Comparison of ENCODE assay signal across 8 mouse cellular contexts in the genomic region with DNA sequence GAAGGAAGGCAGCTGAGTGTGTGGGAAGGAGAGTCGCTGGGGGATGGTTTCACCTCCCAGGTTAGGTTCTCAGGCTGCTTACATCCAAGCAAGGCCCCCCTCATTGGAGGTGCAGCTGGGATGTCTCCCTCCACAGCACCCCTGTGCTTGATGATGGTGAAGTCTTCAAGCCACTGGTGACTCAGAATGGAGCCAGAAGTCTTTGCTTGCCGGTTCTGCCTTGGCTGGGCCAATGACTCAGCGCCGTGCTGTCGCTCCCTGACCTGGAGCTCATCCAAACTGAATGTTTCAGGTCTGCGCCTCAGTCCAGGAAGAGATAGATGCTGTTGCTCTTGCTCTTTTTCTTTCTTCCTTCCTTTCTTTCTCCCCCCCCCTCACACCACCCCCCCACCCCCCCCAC. TPM values are rescaled to one million over a fixed set of nuclear protein-coding genes. Genes with fewer than 3 reads are reported as not detected.
A peak's percentile ranks its signal among the peaks of the same experiment; 100 is the strongest.
DNase-seq lines count a peak whose midpoint lies in the region; ATAC-seq and TF ChIP-seq lines count a peak whose summit lies in the region.

No protein-coding gene starts in this region.

- 0 out of 2 replicates have a peak overlapping the region, but pooled peaks have one; percentile 2 for H3K27ac ChIP-seq in bone marrow macrophage, adult 2 months (ENCODE audit: insufficient read depth, low read depth, low read length)
- H3K27ac ChIP-seq in olfactory bulb, adult 2 months (ENCODE audit: insufficient read depth, low read depth, low read length) = 0 out of 2 replicates have a peak overlapping the region, but pooled peaks have one; percentile 17
- no peak overlapping the region for H3K27ac ChIP-seq in forebrain, embryonic 12.5 days

- H3K36me3 ChIP-seq in forebrain, embryonic 12.5 days (replicated peaks) = no peaks in the 10 kb centered on the region

- H3K4me3 ChIP-seq in bone marrow macrophage, adult 2 months (ENCODE audit: insufficient read depth, low read length) = no peak overlapping the region
- no peak overlapping the region for H3K4me3 ChIP-seq in olfactory bulb, adult 2 months (ENCODE audit: insufficient read depth, low read depth, low read length)
- no peak overlapping the region for H3K4me3 ChIP-seq in forebrain, embryonic 12.5 days (replicated peaks)

- no peak for TF ChIP-seq POLR2A in bone marrow macrophage, adult 2 months (IDR thresholded peaks at IDR 0.05; ENCODE audit: borderline replicate concordance, low read depth, low read length)
- no peak for TF ChIP-seq POLR2A in olfactory bulb, adult 2 months (IDR thresholded peaks at IDR 0.05; ENCODE audit: insufficient read depth, low read depth, low read length)

- WGBS in olfactory bulb, adult 2 months = 6% methylated on average over 6 of the region's 6 CpGs
- 87% methylated on average over 6 of the region's 6 CpGs for WGBS in forebrain, embryonic 12.5 days

- peaks cover 65% of the 10 kb centered on the region for H3K4me1 ChIP-seq in bone marrow macrophage, adult 2 months (ENCODE audit: control insufficient read depth, insufficient read depth, low read length)
- peaks cover 48% of the 10 kb centered on the region for H3K4me1 ChIP-seq in olfactory bulb, adult 2 months (ENCODE audit: control insufficient read depth, insufficient read depth, low read length)
- H3K4me1 ChIP-seq in forebrain, embryonic 12.5 days = peaks cover 74% of the 10 kb centered on the region

- H3K4me2 ChIP-seq in forebrain, embryonic 12.5 days = no peak overlapping the region

- ATAC-seq in granulocyte monocyte progenitor cell, adult 5-6 weeks (replicated peaks; ENCODE audit: poor library complexity, severe bottlenecking) = peak; percentile 31; the same call in 1 of the 2 replicates
- ATAC-seq in forebrain, embryonic 12.5 days (ENCODE audit: low FRiP score) = no peak

- DNase-seq in gastrocnemius, adult 18-20 months (ENCODE audit: low spot score) = peak; percentile 78
- no peak for DNase-seq in gastrocnemius, postnatal 10 days
- DNase-seq in 3134 (ENCODE audit: extremely low read depth, insufficient read length, low spot score) = peak; percentile 78
- peak; percentile 68 to 74 for DNase-seq in kidney, postnatal 36 days

- TF ChIP-seq CTCF in bone marrow macrophage, adult 2 months (IDR thresholded peaks at IDR 0.05; ENCODE audit: low read depth, low read length) = no peak
- TF ChIP-seq CTCF in olfactory bulb, adult 2 months (IDR thresholded peaks at IDR 0.05; ENCODE audit: insufficient read depth, low read depth, low read length) = no peak

- H3K9me3 ChIP-seq in forebrain, embryonic 12.5 days = no peaks in the 10 kb centered on the region

- H3K9ac ChIP-seq in forebrain, embryonic 12.5 days = no peak overlapping the region

- peaks cover 14% of the 10 kb centered on the region; the same call in 1 of the 2 replicates for H3K27me3 ChIP-seq in forebrain, embryonic 12.5 days

RNA-seq across cellular contexts. Expression of a gene that starts 8.5 kb away (rescaled TPM):
- total RNA-seq in gastrocnemius, adult 18-20 months (2021) = 100 to 1,000 TPM; 129 to 219 TPM
- total RNA-seq in gastrocnemius, postnatal 10 days (2021) = 10 to 100 TPM; 85.7 to 94.3 TPM
- 23.5 and 25.4 TPM in 2 replicates for polyA plus RNA-seq in bone marrow macrophage, adult 2 months (2012; ENCODE audit: insufficient read depth, insufficient read length, missing spikeins)
- 8.0 and 9.8 TPM in 2 replicates for total RNA-seq in granulocyte monocyte progenitor cell, adult 5-6 weeks (2014; fragmentation: Nextera tagmentation)
- 5.6 and 7.0 TPM in 2 replicates for total RNA-seq in granulocyte monocyte progenitor cell, adult 5-6 weeks (2017)
- not detected in 2 replicates for polyA plus RNA-seq in olfactory bulb, adult 2 months (2012; ENCODE audit: insufficient read depth, insufficient read length, low replicate concordance, missing spikeins)
- polyA plus RNA-seq in forebrain, embryonic 12.5 days (2016; fragmentation: Nextera tagmentation; extraction: Ambion mirVana) = 3.0 and 3.6 TPM in 2 replicates

Comparison
In these comparisons a context has a peak if more than half of its experiments do, and no peak if none do; other contexts are left out.
1. RNA of a gene that starts 8.5 kb away (total RNA-seq): 129 to 219 TPM in gastrocnemius, adult 18-20 months and 85.7 to 94.3 TPM in gastrocnemius, postnatal 10 days; 5.6 to 9.8 TPM in granulocyte monocyte progenitor cell, adult 5-6 weeks; every median in the first group is over 4 times any median in the second.